Mouse (Mus musculus): ENCODE measurements around the gene Nrp1.

GRCm38 (mm10) chr8:128361343-128361870 is 3.0 kb downstream of the Nrp1 start:
- TF ChIP-seq CTCF (IDR thresholded peaks at IDR 0.05), result no peak
- TF ChIP-seq EP300 (IDR thresholded peaks at IDR 0.05), result no peak
